Mouse (Mus musculus) gastrocnemius, adult 8-10 months (tissue): Measurements from ENCODE around the gene Gli2. TPM values are rescaled to one million over a fixed set of nuclear protein-coding genes. Genes with fewer than 3 reads are reported as not detected.

Experiments used
- DNase-seq, 2 experiments: peaks; one replicate each; pipeline ENCODE4 v3.0.0; 2022; ENCODE audit warnings: low spot score in 2 of 2
- total RNA-seq, 4 experiments: library from RNA; stranded (reverse); gene quantifications; 2 replicates each; pipeline ENCODE4 v1.2.4; 2022

Gene Gli2
- total RNA-seq = under 1 TPM; 0.44 to 0.54 (median 0.50) TPM

DNA sequence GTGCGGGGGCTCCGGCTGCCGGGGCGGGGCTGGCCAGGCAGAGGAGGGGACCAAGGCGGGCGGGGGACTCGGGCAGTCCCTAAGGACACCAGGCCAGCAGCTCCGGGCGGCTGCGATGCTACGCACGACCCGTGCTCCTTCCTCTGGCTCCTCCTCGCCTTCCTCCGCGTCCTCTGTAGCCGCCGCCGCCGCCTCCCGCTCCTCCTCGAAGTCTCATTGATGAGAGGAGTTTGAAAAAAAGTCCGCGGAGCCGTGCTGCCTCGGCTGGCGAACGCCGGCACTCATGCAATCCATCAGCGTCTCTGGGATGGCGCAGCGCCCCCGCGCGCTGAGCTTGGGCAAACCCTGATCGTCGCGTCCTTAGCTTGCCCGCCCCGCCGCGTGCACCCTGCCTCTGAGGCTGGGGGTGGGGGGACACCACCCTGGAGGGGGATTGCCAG, at the start of gene Gli2:
TSS of gene Gli2 (minus strand) at position 218 of the 440 bp plus-strand sequence.
- DNase-seq = peak; percentile 59 to 81

GRCm38 (mm10) chr1:119097921-119098521, 44.6 kb upstream of the Gli2 start:
- DNase-seq = no peak

DNA sequence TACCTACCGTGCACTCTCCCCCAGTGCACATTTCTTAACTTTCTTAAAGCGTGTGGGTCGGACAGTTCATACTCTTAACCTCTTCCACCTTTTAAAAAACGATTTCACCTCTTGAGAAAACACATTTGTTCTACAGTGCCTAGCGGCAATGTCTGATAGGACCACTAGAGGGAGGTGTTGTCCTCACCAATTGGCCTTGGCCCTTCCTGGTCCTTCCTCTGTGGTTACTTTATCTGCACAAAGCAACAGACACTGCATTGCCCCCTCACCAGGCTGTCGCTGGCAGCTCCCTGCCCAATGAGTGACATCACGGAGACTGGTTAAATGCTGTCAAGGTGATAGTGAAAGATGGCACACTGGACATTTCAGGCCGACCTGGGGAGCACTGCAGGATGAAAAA, 40.3 kb upstream of the Gli2 start:
- peak; percentile 17 to 37 for DNase-seq

DNA sequence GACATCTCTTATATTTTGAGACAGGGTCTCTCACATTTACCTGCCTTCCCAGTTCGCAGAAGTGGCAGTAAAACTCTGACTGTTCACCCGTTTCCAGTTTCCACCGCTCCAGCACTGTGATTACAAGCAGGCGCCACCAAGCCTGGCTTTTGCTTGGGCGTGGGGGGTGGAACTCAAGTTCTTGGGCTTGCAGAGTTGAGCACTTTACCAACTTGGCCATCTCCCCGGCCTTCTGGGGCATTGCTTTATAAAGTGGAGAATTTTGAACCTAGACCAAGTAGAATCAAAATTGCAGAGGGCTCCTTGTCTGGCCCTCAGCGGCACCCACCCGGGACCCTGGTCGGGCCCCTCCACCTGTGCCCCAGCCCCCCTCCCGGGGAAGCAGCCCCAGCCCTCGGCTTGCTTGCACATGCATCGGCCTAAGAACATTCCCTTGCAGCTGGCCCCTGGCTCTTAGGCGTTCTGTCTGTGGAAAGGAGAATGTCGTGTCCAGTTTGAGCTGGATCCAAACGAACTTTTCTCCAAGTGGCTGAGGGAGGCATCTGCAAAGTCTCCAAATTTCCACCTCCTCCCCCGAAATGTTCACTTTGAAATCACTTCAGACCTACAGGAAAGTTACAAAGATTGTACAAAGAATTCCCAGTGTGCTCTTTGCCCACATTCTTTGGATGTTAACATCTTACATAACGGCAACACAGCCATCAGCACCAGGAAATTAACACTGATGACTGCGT, 36.6 kb upstream of the Gli2 start:
- no peak for DNase-seq

GRCm38 (mm10) chr1:119087539-119087938, 34.1 kb upstream of the Gli2 start:
- DNase-seq = peak; percentile 59 to 61

- no peak for DNase-seq
These were observed 32.4 kb upstream of the Gli2 start for GRCm38 (mm10) chr1:119085771-119086170.

DNA sequence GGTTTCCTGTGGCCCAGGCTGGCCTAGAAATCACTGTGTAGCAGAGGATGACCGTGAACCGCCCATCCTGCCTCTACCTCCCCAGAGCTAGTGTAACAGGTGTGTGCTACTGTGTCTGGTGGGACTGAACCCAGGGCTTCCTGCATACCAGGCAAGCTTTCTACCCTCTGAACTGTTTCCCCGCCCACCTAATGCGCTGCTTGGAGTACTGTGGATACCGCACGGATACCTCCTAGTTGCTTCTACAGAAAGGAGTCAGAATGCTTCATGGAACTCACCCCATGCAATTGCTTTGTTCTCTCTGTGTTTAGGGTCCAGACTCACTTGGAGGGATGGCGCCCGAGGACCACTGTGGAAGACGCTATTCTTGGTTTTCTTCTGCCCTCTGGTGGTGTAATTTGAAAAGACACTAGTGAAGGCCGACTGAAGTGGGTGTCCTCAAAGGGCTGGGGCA, 30.1 kb upstream of the Gli2 start:
- no peak for DNase-seq

DNA sequence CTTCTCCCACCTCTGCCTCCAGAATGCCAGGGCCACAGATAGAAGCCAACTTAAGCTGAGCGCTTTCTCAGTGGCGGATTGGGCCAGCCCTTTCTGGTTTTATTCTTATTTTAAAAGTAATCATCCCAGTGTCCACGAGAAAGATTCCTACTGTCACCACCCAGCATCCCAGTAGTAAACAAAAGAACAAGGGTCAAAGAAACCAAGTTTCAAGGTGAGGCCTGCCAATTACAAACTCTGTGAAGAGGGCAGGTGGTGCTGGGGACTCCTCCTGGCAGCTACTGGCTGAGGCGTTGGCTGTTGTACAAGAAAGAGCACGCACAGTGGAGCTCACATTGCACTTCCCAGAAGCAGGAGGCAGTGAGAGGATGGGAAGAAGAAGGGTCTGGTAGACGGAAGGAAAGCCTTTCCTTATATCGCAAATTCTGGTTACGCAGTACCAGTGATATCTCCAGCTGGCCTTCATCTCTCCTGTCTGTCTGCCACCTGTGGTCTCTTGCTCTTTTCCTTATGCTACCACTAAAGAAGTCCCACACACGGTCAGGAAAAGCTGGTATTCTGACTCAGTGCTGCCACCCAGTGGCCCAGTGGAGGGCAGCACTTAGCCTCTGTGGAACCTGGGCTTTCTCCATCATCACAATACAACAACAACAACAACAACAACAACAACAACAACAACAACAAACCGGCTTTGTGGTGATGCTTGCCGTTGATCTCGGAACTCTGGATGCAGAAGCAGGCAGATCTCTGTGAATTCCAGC, 29.0 kb upstream of the Gli2 start:
- DNase-seq = no peak

DNA sequence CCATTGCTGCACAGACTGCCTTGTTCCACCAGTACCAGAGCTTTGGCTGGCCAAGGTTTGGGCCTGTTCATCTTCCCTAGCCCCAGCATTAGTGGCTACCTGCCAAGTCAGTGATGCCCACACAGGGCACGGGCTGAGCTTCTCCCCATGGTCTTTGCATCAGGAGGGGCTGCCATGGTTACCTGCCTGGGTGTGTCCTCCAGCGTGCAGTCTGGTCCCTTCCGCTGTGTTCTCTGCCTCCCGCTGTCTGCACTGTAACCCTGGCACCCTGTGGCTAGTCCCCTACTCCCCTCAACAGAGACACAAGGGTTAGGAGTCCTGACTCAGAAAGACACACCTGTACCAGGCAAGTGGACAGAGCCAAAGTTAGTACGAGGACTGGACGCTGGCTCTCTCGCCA, 24.5 kb upstream of the Gli2 start:
- DNase-seq = no peak

GRCm38 (mm10) chr1:119076333-119076732, 22.9 kb upstream of the Gli2 start:
- DNase-seq = no peak

GRCm38 (mm10) chr1:119075916-119076315, 22.5 kb upstream of the Gli2 start:
- DNase-seq = no peak

DNA sequence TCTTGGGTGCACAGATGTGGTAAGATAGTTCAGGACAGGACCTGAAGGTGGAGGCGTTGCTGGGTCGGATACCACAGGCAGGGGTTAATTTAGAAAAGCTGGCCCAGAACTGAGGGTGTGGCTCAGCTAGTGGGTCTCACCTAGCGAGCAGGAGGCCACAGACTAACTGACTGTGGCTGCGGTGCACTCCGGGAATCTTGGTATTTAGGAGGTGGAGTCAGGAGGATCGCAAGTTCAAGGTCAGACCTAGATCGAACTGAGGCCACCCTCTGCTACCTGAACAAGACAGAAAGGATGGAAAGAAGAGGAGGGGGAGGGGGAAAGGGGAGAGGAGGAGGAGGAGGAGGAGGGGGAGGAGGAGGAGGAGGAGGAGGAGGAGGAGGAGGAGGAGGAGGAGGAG, 22.1 kb upstream of the Gli2 start:
- DNase-seq = no peak

DNA sequence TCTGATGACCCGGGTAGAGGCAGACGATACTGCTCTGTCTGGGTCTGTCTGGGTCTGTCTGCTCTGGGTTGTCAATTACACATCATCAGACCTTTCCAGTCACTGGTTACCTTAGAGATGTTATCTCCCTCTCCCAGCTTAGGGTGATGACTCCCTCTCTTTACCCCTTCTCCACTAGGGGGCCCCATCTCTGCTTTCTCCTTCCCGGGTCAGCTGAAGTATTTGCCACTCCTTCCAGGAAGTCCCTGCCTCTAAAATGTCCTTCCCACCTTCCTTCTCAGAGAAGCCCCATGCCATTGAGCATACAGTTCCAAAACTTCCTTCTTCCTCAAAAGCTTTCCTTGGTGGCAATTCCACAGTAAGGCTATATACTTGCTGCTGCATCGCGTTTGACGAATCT, 21.5 kb upstream of the Gli2 start:
- no peak for DNase-seq

DNA sequence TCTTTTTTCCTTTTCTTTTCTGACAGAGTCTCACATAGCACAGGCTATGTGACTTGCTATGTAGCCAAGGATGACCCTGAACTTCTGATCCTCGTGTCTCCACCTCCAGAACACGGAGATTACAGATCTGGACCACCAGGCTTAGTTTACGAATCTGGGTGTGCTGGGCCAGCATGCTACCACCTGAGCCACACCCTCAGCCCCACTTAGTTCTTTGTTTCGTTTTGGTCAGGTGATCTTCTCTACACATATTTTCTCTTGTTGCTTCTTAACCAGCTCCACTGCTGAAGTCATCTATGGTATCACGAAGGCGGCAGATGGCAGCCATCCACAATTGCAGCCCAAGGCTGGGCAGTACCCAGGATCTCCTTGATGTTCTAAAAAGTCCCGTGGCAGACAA, 20.5 kb upstream of the Gli2 start:
- DNase-seq = no peak

DNA sequence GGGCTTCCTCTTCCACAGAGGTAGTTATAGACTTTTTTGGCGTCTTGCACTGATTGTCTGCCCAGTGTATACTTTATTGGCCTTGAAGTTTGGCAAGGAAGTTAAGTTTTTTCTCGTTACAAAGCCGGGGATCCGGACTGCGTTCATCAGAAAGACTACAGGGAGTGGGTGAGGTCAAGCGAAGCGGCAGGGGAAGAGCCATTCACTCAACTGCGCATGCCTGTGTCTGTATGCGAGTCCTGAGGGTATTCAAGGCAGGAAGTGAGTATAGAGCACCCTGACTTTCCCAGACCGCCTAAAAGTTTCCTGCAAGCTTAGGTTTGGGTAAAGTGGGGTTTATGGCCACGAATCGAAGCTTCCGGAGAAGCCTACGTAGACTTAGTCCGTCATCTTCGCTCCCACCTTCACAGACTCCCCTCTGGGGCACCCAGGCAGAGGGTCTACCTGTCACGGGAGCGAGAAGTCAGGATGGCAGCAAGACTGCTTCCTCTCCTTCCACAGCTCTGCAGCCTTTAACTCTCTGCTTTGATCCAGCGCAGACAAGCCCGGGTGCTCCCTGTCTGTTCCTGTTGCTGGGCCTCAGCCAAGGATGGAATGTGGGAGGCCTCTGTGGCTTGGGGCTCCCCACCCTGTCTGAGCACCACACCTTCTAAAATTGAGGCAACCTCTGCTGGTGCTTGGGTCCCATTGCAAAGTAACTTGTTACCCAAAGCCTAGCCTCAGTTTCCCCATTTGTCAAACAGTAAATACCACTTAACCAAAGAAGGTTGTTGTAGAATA, 11.7 kb upstream of the Gli2 start:
- peak in 1 of 2 experiments; percentile 34 for DNase-seq

DNA sequence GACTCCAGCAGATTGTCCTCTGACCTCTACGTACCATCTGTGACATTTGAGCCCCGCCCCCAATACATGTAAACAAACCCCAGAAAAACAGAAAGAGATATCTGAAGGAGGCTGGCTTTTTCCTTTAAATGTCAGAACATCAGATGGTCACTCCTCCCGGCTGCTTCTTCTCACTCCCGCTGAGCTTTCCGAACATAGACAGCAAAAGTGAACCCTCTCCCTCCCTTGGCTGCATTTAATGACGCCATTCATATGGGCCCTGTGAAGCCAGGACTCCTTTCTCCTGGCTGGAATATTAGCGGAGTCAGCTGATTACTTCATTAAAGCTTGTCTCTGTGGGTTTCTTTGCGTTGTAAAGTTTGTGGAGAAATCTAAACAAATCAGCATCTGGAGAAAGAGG, 3.1 kb upstream of the Gli2 start:
- no peak for DNase-seq

- no peak for DNase-seq
These were observed 2.4 kb upstream of the Gli2 start for GRCm38 (mm10) chr1:119055801-119056200.

DNA sequence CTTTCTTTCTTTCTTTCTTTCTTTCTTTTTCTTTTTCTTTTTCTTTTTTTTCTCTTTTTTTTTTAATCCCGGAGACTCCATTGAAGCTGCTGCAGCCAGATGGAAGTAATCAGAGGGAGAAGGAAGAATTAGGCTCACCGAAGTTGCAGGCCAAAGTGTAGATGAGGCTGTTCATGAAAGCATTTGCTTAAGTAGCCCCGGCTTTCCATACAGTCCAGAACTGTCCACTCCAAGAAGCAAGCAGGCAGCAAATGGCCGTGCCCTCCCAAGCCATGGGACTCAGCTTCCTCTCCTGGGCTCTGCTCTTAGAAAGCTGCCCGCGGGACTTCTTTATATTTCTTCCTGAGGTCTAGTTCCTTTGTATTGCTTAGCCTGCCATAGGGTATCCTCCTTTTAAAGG, 1.0 kb upstream of the Gli2 start:
- no peak for DNase-seq

- DNase-seq = no peak
These were observed 494 bp upstream of the Gli2 start for GRCm38 (mm10) chr1:119053872-119054354.

GRCm38 (mm10) chr1:119052631-119053177, 715 bp downstream of the Gli2 start:
- no peak for DNase-seq

DNA sequence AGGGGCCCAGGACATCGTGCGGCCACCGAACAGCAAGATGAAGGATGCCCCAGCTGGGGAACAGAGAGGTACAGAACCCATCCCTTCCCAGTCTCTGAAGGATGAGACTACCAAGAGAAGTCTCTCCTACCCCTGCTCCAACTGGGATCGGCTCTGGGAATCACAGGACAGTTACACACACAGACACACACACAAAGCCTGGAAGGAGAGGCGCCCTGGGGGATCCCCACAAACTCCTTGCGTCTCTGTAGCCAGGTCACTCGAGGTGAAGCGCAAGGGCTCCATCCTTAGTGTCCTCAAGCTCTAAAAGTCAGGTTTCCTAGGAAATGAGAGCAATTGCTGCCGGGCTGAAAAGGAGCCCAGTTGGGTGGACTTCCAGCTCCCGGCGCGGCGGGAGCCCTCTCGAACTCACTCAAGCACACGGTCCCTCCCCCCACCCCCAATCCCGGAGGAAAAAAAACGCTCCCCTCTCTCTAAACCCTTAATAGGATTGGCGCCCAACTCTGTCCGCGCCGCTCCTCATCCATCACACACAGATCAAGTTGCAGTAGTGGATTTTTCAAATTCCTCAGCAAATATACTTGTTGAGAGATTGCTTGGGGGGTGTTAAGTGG, 1.4 kb downstream of the Gli2 start:
- DNase-seq = no peak
